Mouse (Mus musculus): ENCODE measurements around the gene Prr19. TPM values are rescaled to one million over a fixed set of nuclear protein-coding genes. Genes with fewer than 3 reads are reported as not detected.
"Not testable (repeated sequence)": the region's sequence is repeated elsewhere in the genome, so short reads cannot be mapped to it uniquely, and the experiment has no call there.

Gene Prr19
- total RNA-seq, 1 experiment, result 4.3 TPM

DNA sequence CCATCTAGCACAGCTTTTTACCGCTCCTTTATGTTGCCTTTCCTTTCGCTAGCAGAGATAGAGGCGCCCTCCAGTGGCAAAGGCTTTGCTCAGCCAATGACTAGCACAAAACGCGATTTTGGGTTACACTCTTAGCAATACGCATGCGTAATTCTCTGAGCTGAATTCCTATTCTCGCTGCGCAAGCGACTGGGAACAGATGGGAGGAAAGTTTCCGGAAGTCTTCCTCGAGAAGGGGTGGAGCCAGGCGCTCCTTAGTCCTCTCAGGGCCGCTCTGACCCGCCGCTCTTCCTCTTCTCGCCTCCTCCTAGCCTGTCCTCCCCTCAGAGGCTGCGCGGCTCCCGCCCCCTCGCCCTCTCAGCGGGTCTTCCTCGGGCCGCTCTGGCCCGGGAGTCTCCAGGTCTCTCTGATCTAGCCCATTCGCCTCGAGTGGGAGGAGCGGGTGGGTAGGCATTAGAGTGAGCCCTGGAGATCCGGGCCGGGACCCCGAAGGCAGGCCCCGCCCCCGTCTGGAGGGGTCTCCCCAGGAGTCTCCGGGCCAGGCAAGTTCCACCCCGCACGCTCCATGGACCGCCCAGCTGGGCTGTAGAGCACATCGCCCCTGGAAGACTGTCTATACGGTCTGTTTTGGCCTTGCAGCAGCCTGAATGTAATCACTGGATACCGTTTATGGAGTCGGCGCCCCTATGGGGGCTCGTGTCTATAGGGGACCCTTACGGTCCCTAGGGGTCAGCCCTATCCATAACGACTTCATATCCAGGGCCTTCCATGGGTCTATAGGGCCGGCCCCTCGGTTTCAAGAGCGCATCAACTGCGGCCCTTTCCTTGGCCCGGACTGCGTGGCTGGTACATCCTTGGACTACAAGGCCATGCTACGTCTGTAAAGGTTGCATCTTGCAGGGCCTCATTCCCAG is 15.6 kb downstream of the Prr19 start, which contains the start of gene Megf8:
Gene Megf8 (plus strand): TSS at position 633 of the 914 bp plus-strand sequence.
- TF ChIP-seq MAFK (IDR thresholded peaks at IDR 0.05; ENCODE audit: insufficient read depth, low read depth, low read length) (0 out of 2 replicates have a peak, but pooled peaks have one; percentile 42), ZC3H11A (IDR thresholded peaks at IDR 0.05; ENCODE audit: borderline replicate concordance, low read depth, low read length) (no peak), CHD2 (IDR thresholded peaks at IDR 0.05; ENCODE audit: low read depth, low read length) (peak; percentile 92; the same call in 1 of the 2 replicates), HCFC1 (IDR thresholded peaks at IDR 0.05; ENCODE audit: borderline replicate concordance, insufficient read depth, low read length) (peak; percentile 75)
- H3K36me3 ChIP-seq (ENCODE audit: control insufficient read depth, insufficient read depth, low read length, poor library complexity, severe bottlenecking), result no peaks in the 10 kb centered on the region

GRCm38 (mm10) chr7:25317446-25317999 is 16.3 kb downstream of the Prr19 start:
- Histone ChIP-seq H3K9me3 (ENCODE audit: control insufficient read depth, insufficient read depth, low read depth, low read length) (no peaks in the 10 kb centered on the region), H3K9ac (ENCODE audit: insufficient read depth, low read depth, low read length, poor library complexity, severe bottlenecking) (peak overlapping the region; percentile 76), H3K27ac (ENCODE audit: insufficient read depth, low read depth, low read length, poor library complexity, severe bottlenecking) (peak overlapping the region; percentile 16), H3K36me3 (ENCODE audit: control insufficient read depth, insufficient read depth, low read length, poor library complexity, severe bottlenecking) (no peaks in the 10 kb centered on the region), H3K4me3 (ENCODE audit: insufficient read depth in 1 of 2, low read depth in 1 of 2, low read length in 2 of 2, poor library complexity in 1 of 2, severe bottlenecking in 1 of 2) (peak overlapping the region; percentile 76 to 77), H3K4me1 (ENCODE audit: control insufficient read depth in 2 of 2, insufficient read depth in 2 of 2, low read length in 2 of 2, poor library complexity in 1 of 2) (peaks cover 6 to 10% of the 10 kb centered on the region in 2 experiments)
- TF ChIP-seq HCFC1 (IDR thresholded peaks at IDR 0.05; ENCODE audit: borderline replicate concordance, insufficient read depth, low read length) (no peak), ZC3H11A (IDR thresholded peaks at IDR 0.05; ENCODE audit: borderline replicate concordance, low read depth, low read length) (no peak), ZNF384 (IDR thresholded peaks at IDR 0.05; ENCODE audit: low read depth, low read length) (no peak), CHD2 (IDR thresholded peaks at IDR 0.05; ENCODE audit: low read depth, low read length) (no peak), MAFK (IDR thresholded peaks at IDR 0.05; ENCODE audit: insufficient read depth, low read depth, low read length) (no peak)
- in situ Hi-C loops (cut with MboI; ENCODE audit: low sequenced_read_pairs in 2 of 2, unreplicated experiment in 2 of 2), result no loop called here
- DNase-seq (ENCODE audit: low read depth, low spot score), result no peak

More for the DNA sequence above, 15.6 kb downstream of the Prr19 start, which contains the start of gene Megf8:
- Histone ChIP-seq H3K27ac (ENCODE audit: insufficient read depth, low read depth, low read length, poor library complexity, severe bottlenecking) (peak within 1 kb of the TSS; percentile 19), H3K4me1 (ENCODE audit: control insufficient read depth in 2 of 2, insufficient read depth in 2 of 2, low read length in 2 of 2, poor library complexity in 1 of 2) (peaks cover 6 to 9% of the 10 kb centered on the region in 2 experiments), H3K4me3 (ENCODE audit: insufficient read depth in 1 of 2, low read depth in 1 of 2, low read length in 2 of 2, poor library complexity in 1 of 2, severe bottlenecking in 1 of 2) (peak within 1 kb of the TSS; percentile 77), H3K9ac (ENCODE audit: insufficient read depth, low read depth, low read length, poor library complexity, severe bottlenecking) (peak within 1 kb of the TSS; percentile 76), H3K9me3 (ENCODE audit: control insufficient read depth, insufficient read depth, low read depth, low read length) (no peaks in the 10 kb centered on the region)
- in situ Hi-C loops (cut with MboI; ENCODE audit: low sequenced_read_pairs in 2 of 2, unreplicated experiment in 2 of 2), result no loop called here
- DNase-seq (ENCODE audit: low read depth, low spot score), result peak; percentile 97

GRCm38 (mm10) chr7:25322058-25322484 is 20.9 kb downstream of the Prr19 start:
- H3K9ac ChIP-seq (ENCODE audit: insufficient read depth, low read depth, low read length, poor library complexity, severe bottlenecking), result peak overlapping the region; percentile 17; the same call in 1 of the 2 replicates
- peak; percentile 66 for DNase-seq (ENCODE audit: low read depth, low spot score)
- TF ChIP-seq CHD2 (IDR thresholded peaks at IDR 0.05; ENCODE audit: low read depth, low read length) (no peak), ZC3H11A (IDR thresholded peaks at IDR 0.05; ENCODE audit: borderline replicate concordance, low read depth, low read length) (no peak), MAFK (IDR thresholded peaks at IDR 0.05; ENCODE audit: insufficient read depth, low read depth, low read length) (no peak), HCFC1 (IDR thresholded peaks at IDR 0.05; ENCODE audit: borderline replicate concordance, insufficient read depth, low read length) (no peak), ZNF384 (IDR thresholded peaks at IDR 0.05; ENCODE audit: low read depth, low read length) (no peak)
- H3K4me3 ChIP-seq (ENCODE audit: insufficient read depth in 1 of 2, low read depth in 1 of 2, low read length in 2 of 2, poor library complexity in 1 of 2, severe bottlenecking in 1 of 2), result peak overlapping the region; percentile 11 to 31; a peak in 2 of 4 replicates
- in situ Hi-C loops (cut with MboI; ENCODE audit: low sequenced_read_pairs in 2 of 2, unreplicated experiment in 2 of 2), result no loop called here
- no peaks in the 10 kb centered on the region for H3K9me3 ChIP-seq (ENCODE audit: control insufficient read depth, insufficient read depth, low read depth, low read length)
- H3K4me1 ChIP-seq (ENCODE audit: control insufficient read depth in 2 of 2, insufficient read depth in 2 of 2, low read length in 2 of 2, poor library complexity in 1 of 2), result peaks cover 5 to 11% of the 10 kb centered on the region in 2 experiments
- peak overlapping the region; percentile 84; the same call in 1 of the 2 replicates for H3K27ac ChIP-seq (ENCODE audit: insufficient read depth, low read depth, low read length, poor library complexity, severe bottlenecking)
- H3K36me3 ChIP-seq (ENCODE audit: control insufficient read depth, insufficient read depth, low read length, poor library complexity, severe bottlenecking), result 0 out of 2 replicates have a peak, but pooled peaks cover 2% of the 10 kb centered on the region

DNA sequence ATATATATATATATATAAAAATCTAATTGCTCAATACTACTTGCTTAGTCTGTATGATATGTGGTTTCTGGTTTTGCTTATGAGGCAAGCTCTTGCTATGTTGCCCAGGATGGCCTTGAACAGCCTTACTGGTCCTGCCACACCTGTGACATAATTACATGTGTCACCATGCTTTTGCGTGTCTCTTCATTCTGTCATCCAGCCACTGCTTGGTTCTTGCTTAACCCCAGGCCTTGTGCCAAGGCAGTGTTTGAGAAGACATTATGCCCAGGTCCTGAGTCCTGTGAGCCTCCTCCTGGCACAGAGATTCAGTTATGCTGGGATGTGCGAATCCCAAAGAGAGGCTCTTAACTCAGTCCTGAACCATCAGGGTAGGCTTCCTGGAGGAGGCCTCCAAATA is 22.0 kb downstream of the Prr19 start:
- in situ Hi-C loops (cut with MboI; ENCODE audit: low sequenced_read_pairs in 2 of 2, unreplicated experiment in 2 of 2), result no loop called here
- no peak for TF ChIP-seq CHD2 (IDR thresholded peaks at IDR 0.05; ENCODE audit: low read depth, low read length)
- no peak for TF ChIP-seq ZC3H11A (IDR thresholded peaks at IDR 0.05; ENCODE audit: borderline replicate concordance, low read depth, low read length)
- no peak for TF ChIP-seq MAFK (IDR thresholded peaks at IDR 0.05; ENCODE audit: insufficient read depth, low read depth, low read length)
- no peak for TF ChIP-seq ZNF384 (IDR thresholded peaks at IDR 0.05; ENCODE audit: low read depth, low read length)

DNA sequence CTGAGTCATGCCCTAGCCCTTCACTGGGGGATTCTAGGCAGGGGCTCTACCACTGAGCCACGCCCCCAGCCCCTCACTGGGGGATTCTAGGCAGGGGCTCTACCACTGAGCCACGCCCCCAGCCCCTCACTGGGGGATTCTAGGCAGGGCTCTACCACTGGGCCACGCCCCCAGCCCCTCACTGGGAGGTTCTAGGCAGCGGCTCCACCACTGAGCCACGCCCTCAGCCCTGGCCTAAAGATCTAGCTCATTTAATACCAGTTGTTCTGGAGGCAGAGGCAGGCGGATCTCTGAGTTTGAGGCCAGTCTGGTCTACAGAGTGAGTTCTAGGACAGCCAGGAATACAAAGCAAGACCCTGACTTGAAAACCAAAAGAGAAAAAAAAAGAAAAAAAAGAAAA is 24.2 kb downstream of the Prr19 start:
- H3K4me3 ChIP-seq (ENCODE audit: insufficient read depth in 1 of 2, low read depth in 1 of 2, low read length in 2 of 2, poor library complexity in 1 of 2, severe bottlenecking in 1 of 2); in situ Hi-C loops (cut with MboI; ENCODE audit: low sequenced_read_pairs in 2 of 2, unreplicated experiment in 2 of 2); H3K27ac ChIP-seq (ENCODE audit: insufficient read depth, low read depth, low read length, poor library complexity, severe bottlenecking); H3K9ac ChIP-seq (ENCODE audit: insufficient read depth, low read depth, low read length, poor library complexity, severe bottlenecking); DNase-seq (ENCODE audit: low read depth, low spot score); H3K9me3 ChIP-seq (ENCODE audit: control insufficient read depth, insufficient read depth, low read depth, low read length): not testable (repeated sequence)
- peaks cover 5 to 11% of the 10 kb centered on the region in 2 experiments for H3K4me1 ChIP-seq (ENCODE audit: control insufficient read depth in 2 of 2, insufficient read depth in 2 of 2, low read length in 2 of 2, poor library complexity in 1 of 2)
- H3K36me3 ChIP-seq (ENCODE audit: control insufficient read depth, insufficient read depth, low read length, poor library complexity, severe bottlenecking), result peaks cover 11% of the 10 kb centered on the region; the same call in 1 of the 2 replicates

More for the DNA sequence above, 22.0 kb downstream of the Prr19 start:
- no peak overlapping the region for H3K4me3 ChIP-seq (ENCODE audit: insufficient read depth in 1 of 2, low read depth in 1 of 2, low read length in 2 of 2, poor library complexity in 1 of 2, severe bottlenecking in 1 of 2)
- no peak for DNase-seq (ENCODE audit: low read depth, low spot score)
- H3K27ac ChIP-seq (ENCODE audit: insufficient read depth, low read depth, low read length, poor library complexity, severe bottlenecking), result no peak overlapping the region
- no peaks in the 10 kb centered on the region for H3K9me3 ChIP-seq (ENCODE audit: control insufficient read depth, insufficient read depth, low read depth, low read length)
- H3K36me3 ChIP-seq (ENCODE audit: control insufficient read depth, insufficient read depth, low read length, poor library complexity, severe bottlenecking), result peaks cover 2% of the 10 kb centered on the region; the same call in 1 of the 2 replicates
- peaks cover 5 to 11% of the 10 kb centered on the region in 2 experiments for H3K4me1 ChIP-seq (ENCODE audit: control insufficient read depth in 2 of 2, insufficient read depth in 2 of 2, low read length in 2 of 2, poor library complexity in 1 of 2)
- no peak overlapping the region for H3K9ac ChIP-seq (ENCODE audit: insufficient read depth, low read depth, low read length, poor library complexity, severe bottlenecking)
